Mouse (Mus musculus) hindlimb bud, embryonic 11.5 days (tissue): Measurements from ENCODE around the gene Tbx15.
"Not testable (repeated sequence)": the region's sequence is repeated elsewhere in the genome, so short reads cannot be mapped to it uniquely, and the experiment has no call there.

Source experiments
- DNase-seq: peaks from one replicate; pipeline ENCODE4 v3.0.0-alpha.2; 2012; ENCODE audit warnings: low read depth, low spot score; ENCODE audit errors: extremely low spot score

Gene Tbx15

DNA sequence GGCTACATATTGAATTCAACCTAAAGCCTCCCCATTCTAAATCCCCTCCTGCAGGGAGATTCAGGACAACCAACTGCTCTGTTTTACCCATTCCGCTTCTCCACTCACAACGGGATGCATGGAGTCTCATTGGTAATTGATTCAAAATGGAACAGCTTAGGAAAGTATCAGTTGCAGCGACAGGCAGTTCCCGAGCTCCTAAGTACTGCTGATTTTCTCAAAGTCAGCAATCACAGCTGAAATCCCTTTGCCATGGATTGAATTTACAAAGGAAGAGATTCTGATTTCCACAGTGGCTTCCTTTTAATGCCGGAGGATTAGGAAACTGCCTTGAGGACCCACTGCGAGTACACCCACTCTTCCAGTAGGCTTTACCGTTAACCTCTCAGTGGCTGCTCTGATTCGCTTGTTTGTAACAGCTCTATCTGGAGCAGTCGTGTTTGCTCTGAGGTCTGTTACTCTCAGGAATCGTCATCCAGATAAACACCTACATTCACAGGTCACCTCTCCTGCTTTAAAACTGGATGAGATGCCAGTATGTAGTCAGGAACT lies 26.6 kb downstream of the Tbx15 start:
- DNase-seq: no peak

DNA sequence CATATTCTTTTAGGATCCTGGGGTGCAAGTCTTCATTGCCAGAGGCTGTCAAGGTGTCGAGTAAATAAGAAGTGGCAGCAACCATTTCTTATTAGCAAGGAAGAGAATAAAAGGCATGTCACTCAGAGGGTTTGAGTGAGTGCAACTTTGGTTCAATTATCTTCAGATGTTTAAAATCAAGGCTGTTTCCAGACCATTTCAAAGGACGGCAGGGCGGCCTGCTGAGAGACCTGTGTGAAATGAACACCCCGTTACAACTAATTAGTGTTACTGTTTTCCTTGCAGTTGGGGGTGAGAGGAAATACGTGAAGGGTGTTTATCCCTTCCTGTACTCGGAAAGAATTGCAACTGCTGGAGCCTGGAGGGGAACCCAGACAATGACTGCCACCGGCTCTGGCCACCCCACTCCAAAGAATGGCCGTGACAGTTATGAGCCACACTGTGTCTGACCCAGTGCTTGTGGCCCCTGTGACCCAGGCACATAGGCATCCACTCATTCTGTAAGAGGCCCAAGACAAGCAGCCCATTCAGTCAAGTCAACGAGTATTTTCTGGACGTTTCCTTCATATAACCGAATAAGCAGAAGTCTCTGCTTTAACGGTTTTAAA lies 37.9 kb downstream of the Tbx15 start:
- no peak for DNase-seq

DNA sequence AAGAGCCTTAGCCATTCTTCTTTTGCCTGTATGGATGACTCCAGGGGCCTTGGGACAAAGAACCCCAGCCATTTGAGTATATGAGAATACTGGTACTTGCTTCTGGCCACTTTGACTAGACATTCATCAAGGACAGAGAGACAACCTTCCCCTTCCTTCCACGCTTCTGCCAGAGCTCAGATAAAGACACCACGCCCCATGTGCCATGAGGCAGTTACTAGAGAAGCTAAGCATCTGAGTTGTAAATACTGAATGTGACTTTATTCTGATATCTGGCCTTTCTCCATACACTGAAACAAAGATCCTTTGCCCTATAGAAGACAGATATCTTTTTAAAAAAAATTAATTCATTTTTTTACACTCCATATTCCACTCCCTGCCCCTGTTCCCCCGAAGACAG lies 39.5 kb downstream of the Tbx15 start:
- DNase-seq: no peak

DNA sequence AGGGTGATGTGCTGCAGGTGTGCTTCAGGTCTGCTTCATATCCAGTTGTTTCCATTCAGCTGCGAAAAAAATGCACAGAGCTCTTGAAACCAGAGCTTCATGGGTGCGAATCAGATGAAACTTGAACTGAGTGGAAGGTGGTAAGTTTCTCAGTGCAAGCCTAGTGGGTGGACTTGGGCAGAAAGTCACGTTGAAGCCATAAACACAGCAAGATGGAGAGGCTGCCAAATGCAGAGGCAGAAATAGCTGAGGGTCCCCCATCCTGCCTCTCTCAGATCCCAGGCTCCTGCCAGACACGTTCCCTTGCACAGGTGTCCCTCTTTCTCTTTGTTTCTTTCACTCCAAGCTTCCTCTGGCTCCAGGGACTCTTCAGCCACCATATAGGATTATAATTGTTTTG lies 41.3 kb downstream of the Tbx15 start:
- DNase-seq: no peak

DNA sequence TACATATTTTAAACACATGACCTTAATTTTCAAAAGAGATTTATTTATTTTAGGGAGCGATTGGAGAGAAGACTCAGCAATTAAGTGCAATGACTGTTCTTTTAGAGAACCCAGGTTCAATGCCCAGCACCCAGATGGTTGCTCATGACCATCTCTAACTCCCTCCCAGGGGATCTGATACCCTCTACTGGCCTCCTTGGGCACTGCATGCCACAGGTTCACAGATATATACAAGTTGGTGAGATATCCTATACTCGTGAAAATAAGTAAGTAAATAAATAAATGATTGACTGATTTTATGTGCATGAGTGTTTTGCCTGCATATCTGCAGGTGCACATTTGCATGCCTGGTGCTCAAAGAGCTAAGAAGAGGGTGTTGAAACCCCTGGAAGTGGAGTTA lies 48.1 kb downstream of the Tbx15 start:
- DNase-seq: no peak

DNA sequence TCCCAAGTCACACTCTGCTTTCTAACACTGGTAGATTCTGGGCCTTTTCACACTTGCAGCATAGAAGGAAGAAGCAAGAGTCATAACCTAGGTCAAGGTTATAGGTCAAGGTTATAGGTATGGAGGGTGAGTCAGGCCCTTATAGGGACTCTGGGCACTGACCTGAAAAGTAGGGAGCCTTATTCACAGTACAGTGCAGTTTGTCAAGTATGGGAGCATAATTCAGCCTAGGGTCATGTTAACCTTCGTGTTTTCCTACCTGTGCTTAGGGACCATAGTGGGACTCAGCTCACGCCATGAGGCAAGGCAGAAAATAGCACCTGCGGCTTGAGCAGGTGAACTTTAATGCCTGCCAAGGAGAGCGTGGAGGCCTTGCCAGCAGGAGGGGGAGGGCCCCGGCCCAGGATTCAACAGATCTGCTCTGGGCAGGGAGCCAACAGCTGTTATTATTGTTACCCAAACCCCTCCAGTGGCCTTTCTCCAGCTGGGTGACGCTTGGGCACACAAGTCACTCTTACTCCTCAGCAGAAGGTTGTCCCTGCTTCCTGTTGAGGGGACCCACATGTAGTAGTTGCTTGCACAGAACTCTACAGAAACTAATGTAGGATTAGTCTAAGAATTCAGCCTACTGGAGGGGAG lies 50.0 kb downstream of the Tbx15 start:
- DNase-seq: no peak

DNA sequence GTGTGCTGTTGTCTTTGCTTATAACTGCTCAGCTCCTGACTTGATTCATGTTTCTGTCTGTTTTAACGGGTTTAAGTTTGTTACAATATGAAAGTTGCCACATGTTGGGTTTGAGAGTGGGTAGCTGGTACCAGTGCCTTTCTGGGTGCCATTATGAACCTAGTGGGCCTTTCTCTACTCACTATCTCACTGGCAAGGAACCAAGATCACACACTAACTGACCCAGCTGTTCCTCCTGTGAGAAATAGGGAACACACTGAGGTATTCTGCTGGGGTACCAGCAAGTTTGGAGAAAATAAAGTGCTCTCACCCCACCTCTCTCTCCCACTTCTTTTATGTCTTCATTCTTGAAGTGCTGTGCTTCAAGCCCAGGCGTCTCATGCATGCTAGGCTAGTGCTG lies 50.7 kb downstream of the Tbx15 start:
- no peak for DNase-seq

DNA sequence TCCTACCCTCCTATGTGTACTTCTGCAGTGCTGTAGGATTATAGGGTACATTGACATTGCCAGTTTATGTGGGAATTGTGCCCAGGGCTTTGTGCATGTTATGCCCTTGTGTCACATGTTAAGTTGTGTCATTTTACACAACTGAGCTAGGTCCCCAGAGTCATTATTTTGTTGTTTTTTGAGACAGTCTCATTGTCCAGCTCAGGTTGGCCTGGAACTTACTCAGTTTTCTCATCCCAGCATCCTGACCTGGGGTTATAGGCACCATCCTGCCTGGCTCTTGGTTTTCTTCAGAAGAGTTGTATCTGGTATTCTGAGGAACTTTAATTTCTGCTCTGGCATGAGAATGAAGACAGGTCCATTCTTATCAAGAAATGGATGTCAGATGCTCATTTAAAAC lies 51.2 kb downstream of the Tbx15 start:
- DNase-seq: no peak

DNA sequence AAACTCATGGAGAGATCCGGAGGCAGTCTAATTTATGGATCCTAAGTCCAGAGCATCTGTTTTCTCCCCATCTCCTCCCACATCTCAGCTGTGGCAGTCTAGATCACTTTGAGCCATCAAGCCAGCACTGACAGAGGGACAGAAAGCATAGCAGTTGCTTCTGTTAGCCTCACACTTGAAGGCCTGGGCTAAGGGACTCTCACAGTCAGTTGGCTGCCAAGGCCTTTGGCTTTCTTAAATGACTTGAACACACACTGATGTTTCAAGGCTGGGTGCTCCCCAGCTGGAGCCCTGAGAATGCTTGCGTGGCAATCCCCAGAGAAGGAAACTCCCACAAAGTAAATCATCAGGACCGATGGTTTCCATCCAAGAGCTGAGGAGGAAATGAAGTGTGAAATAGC lies 52.4 kb downstream of the Tbx15 start:
- no peak for DNase-seq

DNA sequence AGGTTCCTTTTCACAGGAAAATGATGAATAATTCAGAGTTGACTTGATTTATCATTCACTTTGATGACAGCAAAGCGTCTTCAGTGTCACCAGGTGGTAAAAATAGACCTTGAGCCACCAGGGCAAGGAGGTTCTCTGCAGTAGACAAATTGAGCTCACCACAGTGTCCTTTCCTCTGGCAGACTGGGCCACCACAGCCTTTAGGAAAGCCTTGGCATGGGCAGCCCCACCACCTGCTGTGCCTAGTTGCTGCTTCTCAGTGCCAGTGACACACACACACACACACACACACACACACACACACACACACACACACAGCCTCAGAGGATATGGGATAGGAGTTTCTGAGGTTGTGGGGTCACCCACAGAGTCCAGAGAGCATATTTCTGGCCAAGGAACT lies 54.0 kb downstream of the Tbx15 start:
- DNase-seq: not testable (repeated sequence)

DNA sequence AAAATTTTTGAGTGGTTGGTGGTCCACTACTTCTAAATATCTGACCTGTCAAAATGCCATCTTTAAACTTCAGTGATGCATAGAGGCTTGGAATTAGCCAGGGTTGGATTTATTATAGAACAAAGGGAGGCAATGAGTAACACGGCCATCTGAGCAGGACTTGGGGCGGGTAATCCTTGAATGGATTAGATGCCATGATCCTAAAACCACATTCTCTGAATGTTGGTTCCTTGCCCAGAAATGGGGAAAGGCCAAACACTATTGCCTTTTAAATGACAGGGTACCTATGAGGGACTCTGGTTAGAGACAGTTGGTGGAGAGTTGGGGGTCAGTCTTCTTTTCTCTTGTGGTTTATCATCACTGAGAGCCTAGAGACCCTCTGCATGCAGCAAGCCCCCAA lies 55.1 kb downstream of the Tbx15 start:
- no peak for DNase-seq

DNA sequence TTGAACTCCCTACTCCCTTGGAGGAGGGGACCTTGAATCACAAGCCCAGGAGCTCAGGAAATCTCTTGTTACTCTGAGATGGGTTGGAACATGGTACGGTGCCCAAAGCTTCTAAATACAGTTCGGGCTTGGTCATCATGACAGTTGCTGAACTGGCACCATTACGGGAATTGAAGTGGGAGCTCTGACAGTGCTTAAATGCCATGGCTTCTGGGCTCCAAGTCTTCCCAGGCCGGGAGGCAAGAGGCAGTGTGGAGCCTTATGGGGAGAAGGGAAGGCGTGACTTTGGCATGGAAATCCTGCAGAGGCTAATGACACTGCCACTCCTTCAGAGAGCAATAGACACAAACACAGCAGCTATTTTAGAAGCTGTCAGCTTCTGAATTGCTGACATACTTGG lies 56.0 kb downstream of the Tbx15 start:
- DNase-seq: no peak

DNA sequence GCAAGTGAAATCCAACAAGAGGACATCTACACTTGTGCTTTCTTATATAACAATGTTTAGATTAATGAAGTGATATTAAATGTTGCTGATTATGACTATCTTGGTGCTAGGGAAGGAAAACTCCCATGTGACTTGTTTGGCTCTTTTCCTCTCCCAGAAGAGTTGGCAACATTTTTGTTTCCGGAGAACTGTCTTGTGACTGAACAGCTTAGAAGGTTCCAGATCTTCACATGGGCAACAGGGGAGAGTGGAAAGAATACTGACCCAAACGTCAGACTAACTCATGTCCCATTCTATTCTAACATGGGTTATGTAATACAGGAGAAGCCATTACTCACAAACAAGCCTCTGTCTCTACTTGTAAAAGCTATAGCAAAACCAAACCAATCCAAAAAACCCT lies 60.7 kb downstream of the Tbx15 start:
- DNase-seq: no peak

DNA sequence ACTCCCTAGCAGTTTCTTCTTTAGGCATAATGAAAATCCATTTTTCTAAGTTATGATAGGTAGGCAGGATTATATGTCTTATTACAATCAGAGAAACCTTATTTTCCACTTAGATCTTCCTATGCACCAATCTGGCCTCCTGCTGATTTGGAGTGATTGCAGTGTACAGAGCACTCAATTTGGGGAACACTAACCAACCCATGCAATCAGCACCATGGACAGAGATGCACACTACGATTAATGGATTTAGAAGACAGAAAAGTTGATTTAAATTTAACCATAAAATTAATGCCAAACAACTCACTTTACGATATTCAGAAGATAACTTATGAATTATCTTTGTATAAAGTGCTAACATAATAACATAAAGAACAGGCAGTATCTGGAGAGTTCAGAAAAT lies 70.7 kb downstream of the Tbx15 start:
- DNase-seq: peak; percentile 53

DNA sequence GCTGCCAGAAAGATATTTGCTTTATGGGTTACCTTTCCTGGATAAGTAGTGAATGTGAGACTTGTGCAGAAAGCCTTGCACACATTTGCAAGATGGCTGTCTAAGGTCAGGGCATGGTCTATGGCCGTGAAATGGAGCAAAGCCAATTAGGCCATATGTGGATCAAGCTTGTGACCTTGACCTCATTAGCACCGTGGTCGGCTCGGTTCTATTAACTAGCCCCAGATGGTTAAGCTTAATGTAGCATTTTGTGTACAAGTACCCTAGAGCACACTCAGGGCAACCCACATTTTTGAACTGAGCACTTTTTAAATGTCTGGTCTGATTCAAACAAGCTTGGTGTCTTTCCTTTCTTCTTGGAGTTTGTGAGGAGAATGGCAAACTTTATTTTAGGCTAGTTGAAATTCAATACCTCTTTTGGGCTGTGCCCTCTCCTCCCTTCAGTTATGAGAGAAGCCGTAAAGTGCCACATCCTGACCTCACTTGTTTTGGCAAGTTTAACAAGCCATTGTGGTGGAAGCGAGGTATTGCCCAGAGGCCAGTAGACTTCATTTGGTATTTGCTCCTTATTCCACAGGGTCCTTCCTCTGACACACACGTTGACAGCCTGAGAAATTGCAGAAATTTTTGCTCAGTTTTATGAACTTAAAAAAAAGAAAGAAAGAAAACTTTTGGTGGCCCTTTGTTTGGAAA lies 71.9 kb downstream of the Tbx15 start:
- peak; percentile 96 for DNase-seq

DNA sequence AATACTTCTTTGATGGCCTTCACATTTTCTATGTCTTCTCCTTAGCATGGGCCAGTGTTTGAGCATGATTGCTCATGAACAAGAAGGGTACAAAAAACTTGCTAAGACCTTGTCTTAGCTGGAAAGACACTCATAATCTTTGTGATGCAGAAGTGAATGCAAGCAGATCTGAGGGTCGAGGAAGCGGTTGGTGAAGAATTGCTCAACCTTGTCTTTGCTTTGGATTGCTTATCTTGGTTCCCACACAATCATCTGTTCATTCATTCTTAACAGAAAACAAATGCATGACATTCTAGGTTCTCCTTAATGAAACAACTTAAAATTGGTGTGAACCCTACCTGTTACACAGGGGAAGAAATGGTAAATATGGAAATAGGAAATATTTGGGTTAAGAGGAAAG lies 82.2 kb downstream of the Tbx15 start:
- no peak for DNase-seq

DNA sequence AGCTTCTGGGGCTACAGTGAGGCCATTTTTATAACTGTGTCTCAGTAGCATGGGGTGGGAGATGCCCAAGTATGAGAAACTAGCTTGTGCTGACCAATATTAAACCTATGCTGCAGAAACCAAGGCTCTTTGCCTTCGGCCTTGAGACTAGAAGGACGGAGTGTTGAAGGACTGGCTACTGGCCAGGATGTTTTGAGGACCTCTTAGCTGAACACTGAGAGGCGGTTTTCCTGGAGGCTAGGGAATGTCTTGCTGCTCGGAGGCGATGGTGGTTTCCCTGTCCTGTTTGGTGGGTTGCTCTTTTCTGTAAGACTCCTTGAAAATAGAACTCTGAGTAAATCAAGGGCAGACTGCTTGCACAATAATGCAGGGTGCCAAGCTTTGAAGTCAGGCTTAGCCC lies 89.1 kb downstream of the Tbx15 start:
- DNase-seq: no peak

DNA sequence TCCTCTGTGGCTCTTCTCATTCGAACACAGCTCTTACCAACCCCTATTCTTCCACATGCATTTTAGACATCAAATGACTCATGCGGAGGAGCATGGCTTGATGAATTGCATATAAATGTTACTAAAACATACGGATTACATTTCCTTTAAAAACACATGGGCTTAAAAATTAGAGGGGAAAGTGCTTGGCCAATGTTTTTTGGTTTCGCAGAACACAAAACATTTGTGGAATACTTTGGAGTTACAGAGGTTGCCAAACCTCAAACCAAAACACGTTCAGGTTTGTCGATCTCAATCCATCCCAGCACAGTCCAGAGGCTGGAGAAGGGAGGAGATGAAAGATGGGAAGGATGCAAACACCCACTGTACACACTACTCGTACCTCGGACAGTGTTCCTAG lies 90.9 kb downstream of the Tbx15 start:
- DNase-seq: no peak

DNA sequence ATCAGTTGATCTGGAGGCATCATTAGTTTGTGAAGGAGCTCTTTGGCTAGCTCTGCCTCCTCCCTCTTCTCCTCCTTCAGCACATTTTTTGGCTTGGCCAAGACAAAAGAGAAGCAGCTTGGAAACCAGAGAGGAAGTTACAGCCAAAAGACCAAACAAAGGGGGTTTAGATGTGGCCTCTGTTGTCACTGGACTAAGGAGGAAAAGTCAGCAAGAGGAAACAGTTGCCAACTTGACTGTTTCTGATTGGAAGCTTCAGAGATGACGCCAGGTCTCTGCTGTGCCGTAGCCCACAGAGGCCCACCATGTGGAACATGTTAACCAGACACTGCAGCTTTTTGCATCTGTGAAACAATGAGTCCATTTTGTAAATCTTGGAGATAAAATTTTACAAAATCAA lies 96.7 kb downstream of the Tbx15 start:
- no peak for DNase-seq

DNA sequence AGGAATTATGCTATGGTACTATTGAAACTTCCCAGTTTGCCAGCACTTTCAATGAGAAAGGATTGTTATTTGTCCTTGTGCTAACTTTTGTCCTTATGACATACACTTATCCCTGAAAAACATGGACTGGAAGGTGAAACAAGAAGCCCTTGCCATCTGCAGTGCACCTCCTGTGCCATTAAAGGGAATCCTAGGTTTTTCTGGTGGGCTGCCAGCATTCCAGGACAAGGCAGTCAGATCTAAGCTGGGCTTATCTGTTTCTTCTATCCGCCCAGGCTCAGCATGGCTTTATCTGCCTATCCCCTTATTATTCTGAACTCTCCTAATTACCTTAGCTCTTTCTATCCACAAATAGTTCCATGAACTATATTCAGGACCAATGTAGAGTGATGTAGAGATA lies 98.6 kb downstream of the Tbx15 start:
- DNase-seq: no peak

DNA sequence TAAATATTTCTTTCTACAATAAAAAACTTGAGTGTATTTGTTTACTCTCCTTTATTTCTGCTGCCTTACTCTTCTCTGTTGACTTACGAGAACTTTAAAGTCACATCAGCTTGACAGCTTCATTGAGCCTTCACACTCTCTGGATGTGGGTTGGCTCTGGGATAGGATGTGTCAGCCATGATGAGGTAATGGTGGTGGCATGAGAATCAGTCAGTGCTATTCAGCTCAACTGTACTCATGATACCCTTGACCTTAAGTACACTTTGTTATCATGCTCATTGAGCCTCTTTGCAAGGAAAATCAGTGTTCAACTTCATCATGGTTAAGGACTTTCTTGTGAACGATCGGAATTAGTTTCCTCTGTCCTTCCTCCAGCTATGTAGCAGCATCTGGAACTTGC lies 99.8 kb downstream of the Tbx15 start:
- no peak for DNase-seq

DNA sequence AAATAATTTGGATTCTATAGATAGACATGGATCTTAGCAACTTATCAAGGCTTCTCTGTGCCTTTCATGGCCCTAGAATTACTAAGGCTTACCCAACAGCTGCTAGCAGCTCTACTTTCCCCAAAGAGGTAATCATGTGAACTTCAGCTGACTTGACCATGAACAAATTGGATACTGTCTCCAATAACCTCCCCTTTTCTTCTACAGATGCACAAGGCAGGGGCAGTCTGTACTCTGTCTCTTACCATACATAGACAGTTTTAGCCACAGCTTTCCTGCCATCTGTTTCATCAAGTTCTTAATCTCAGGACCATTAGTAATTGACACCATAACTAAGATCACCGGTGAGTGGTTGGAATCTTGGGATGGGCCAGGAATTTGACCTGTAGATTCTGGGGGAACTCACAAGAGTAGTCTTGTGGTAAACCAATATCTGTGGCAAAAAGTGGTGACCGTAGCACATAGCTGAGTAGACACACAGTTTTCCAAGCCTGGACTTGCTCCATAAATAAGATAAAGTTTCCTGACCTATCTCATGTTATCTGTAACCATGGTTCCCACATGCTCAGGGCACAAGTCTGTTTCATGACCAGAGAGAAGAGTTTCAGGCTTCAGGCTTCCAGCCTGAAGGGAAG lies 139.6 kb downstream of the Tbx15 start:
- no peak for DNase-seq
